Mouse (Mus musculus): ENCODE measurements around the gene Dcbld1. TPM values are rescaled to one million over a fixed set of nuclear protein-coding genes. Genes with fewer than 3 reads are reported as not detected.
"Not testable (repeated sequence)": the region's sequence is repeated elsewhere in the genome, so short reads cannot be mapped to it uniquely, and the experiment has no call there.

Dcbld1 gene
- polyA plus RNA-seq, 1 experiment: 1.2 TPM

GRCm38 (mm10) chr10:52293921-52294577, 60.6 kb downstream of the Dcbld1 start:
- WGBS: 70% methylated on average over 4 of the region's 4 CpGs
- Histone ChIP-seq H3K4me1 (replicated peaks; ENCODE audit: control insufficient read depth, insufficient read depth, low read length) (no peaks in the 10 kb centered on the region), H3K4me3 (ENCODE audit: control insufficient read depth, insufficient read depth, low read length) (no peak overlapping the region), H3K36me3 (ENCODE audit: control insufficient read depth, insufficient read depth, low read length) (no peaks in the 10 kb centered on the region), H3K27me3 (ENCODE audit: control insufficient read depth, insufficient read depth, low read length) (no peaks in the 10 kb centered on the region), H3K27ac (ENCODE audit: control insufficient read depth, insufficient read depth, low read length) (no peak overlapping the region)
- TF ChIP-seq CTCF (IDR thresholded peaks at IDR 0.05; ENCODE audit: borderline replicate concordance, control insufficient read depth, extremely low read depth, insufficient read depth, low read length, poor library complexity) (no peak), POLR2A (IDR thresholded peaks at IDR 0.05; ENCODE audit: control insufficient read depth, extremely low read depth, insufficient read depth, low read length, poor library complexity) (no peak)
- DNase-seq: no peak

GRCm38 (mm10) chr10:52295934-52296333, 62.5 kb downstream of the Dcbld1 start:
- H3K36me3 ChIP-seq (ENCODE audit: control insufficient read depth, insufficient read depth, low read length): no peaks in the 10 kb centered on the region
- no peaks in the 10 kb centered on the region for H3K4me1 ChIP-seq (replicated peaks; ENCODE audit: control insufficient read depth, insufficient read depth, low read length)
- H3K27me3 ChIP-seq (ENCODE audit: control insufficient read depth, insufficient read depth, low read length): no peaks in the 10 kb centered on the region
- 94% methylated on average over 2 of the region's 2 CpGs for WGBS
- no peak for DNase-seq
- no peak overlapping the region for H3K4me3 ChIP-seq (ENCODE audit: control insufficient read depth, insufficient read depth, low read length)
- TF ChIP-seq CTCF (IDR thresholded peaks at IDR 0.05; ENCODE audit: borderline replicate concordance, control insufficient read depth, extremely low read depth, insufficient read depth, low read length, poor library complexity): no peak
- no peak for TF ChIP-seq POLR2A (IDR thresholded peaks at IDR 0.05; ENCODE audit: control insufficient read depth, extremely low read depth, insufficient read depth, low read length, poor library complexity)
- H3K27ac ChIP-seq (ENCODE audit: control insufficient read depth, insufficient read depth, low read length): no peak overlapping the region

GRCm38 (mm10) chr10:52298568-52298967, 65.1 kb downstream of the Dcbld1 start:
- H3K4me3 ChIP-seq (ENCODE audit: control insufficient read depth, insufficient read depth, low read length); H3K4me1 ChIP-seq (replicated peaks; ENCODE audit: control insufficient read depth, insufficient read depth, low read length); H3K27me3 ChIP-seq (ENCODE audit: control insufficient read depth, insufficient read depth, low read length); DNase-seq; H3K27ac ChIP-seq (ENCODE audit: control insufficient read depth, insufficient read depth, low read length); H3K36me3 ChIP-seq (ENCODE audit: control insufficient read depth, insufficient read depth, low read length): not testable (repeated sequence)

GRCm38 (mm10) chr10:52301766-52302165, 68.3 kb downstream of the Dcbld1 start:
- WGBS: 88% methylated on average over 4 of the region's 4 CpGs
- Histone ChIP-seq H3K4me1 (replicated peaks; ENCODE audit: control insufficient read depth, insufficient read depth, low read length) (no peaks in the 10 kb centered on the region), H3K27ac (ENCODE audit: control insufficient read depth, insufficient read depth, low read length) (no peak overlapping the region), H3K36me3 (ENCODE audit: control insufficient read depth, insufficient read depth, low read length) (no peaks in the 10 kb centered on the region), H3K4me3 (ENCODE audit: control insufficient read depth, insufficient read depth, low read length) (no peak overlapping the region), H3K27me3 (ENCODE audit: control insufficient read depth, insufficient read depth, low read length) (no peaks in the 10 kb centered on the region)
- TF ChIP-seq POLR2A (IDR thresholded peaks at IDR 0.05; ENCODE audit: control insufficient read depth, extremely low read depth, insufficient read depth, low read length, poor library complexity) (no peak), CTCF (IDR thresholded peaks at IDR 0.05; ENCODE audit: borderline replicate concordance, control insufficient read depth, extremely low read depth, insufficient read depth, low read length, poor library complexity) (no peak)
- DNase-seq: no peak

GRCm38 (mm10) chr10:52302271-52302670, 68.9 kb downstream of the Dcbld1 start:
- Histone ChIP-seq H3K4me3 (ENCODE audit: control insufficient read depth, insufficient read depth, low read length) (no peak overlapping the region), H3K4me1 (replicated peaks; ENCODE audit: control insufficient read depth, insufficient read depth, low read length) (no peaks in the 10 kb centered on the region), H3K27me3 (ENCODE audit: control insufficient read depth, insufficient read depth, low read length) (no peaks in the 10 kb centered on the region), H3K36me3 (ENCODE audit: control insufficient read depth, insufficient read depth, low read length) (no peaks in the 10 kb centered on the region), H3K27ac (ENCODE audit: control insufficient read depth, insufficient read depth, low read length) (no peak overlapping the region)
- no peak for TF ChIP-seq CTCF (IDR thresholded peaks at IDR 0.05; ENCODE audit: borderline replicate concordance, control insufficient read depth, extremely low read depth, insufficient read depth, low read length, poor library complexity)
- no peak for TF ChIP-seq POLR2A (IDR thresholded peaks at IDR 0.05; ENCODE audit: control insufficient read depth, extremely low read depth, insufficient read depth, low read length, poor library complexity)
- no peak for DNase-seq

GRCm38 (mm10) chr10:52304574-52304973, 71.2 kb downstream of the Dcbld1 start:
- 93% methylated on average over 7 of the region's 7 CpGs for WGBS
- no peaks in the 10 kb centered on the region for H3K27me3 ChIP-seq (ENCODE audit: control insufficient read depth, insufficient read depth, low read length)
- no peaks in the 10 kb centered on the region for H3K4me1 ChIP-seq (replicated peaks; ENCODE audit: control insufficient read depth, insufficient read depth, low read length)
- DNase-seq: no peak
- no peaks in the 10 kb centered on the region for H3K36me3 ChIP-seq (ENCODE audit: control insufficient read depth, insufficient read depth, low read length)
- no peak for TF ChIP-seq CTCF (IDR thresholded peaks at IDR 0.05; ENCODE audit: borderline replicate concordance, control insufficient read depth, extremely low read depth, insufficient read depth, low read length, poor library complexity)
- no peak for TF ChIP-seq POLR2A (IDR thresholded peaks at IDR 0.05; ENCODE audit: control insufficient read depth, extremely low read depth, insufficient read depth, low read length, poor library complexity)
- no peak overlapping the region for H3K27ac ChIP-seq (ENCODE audit: control insufficient read depth, insufficient read depth, low read length)
- no peak overlapping the region for H3K4me3 ChIP-seq (ENCODE audit: control insufficient read depth, insufficient read depth, low read length)

- Histone ChIP-seq H3K4me3 (ENCODE audit: control insufficient read depth, insufficient read depth, low read length) (no peak overlapping the region), H3K4me1 (replicated peaks; ENCODE audit: control insufficient read depth, insufficient read depth, low read length) (no peaks in the 10 kb centered on the region), H3K36me3 (ENCODE audit: control insufficient read depth, insufficient read depth, low read length) (no peaks in the 10 kb centered on the region), H3K27me3 (ENCODE audit: control insufficient read depth, insufficient read depth, low read length) (no peaks in the 10 kb centered on the region), H3K27ac (ENCODE audit: control insufficient read depth, insufficient read depth, low read length) (no peak overlapping the region)
- DNase-seq: no peak
- 65% methylated on average over 8 of the region's 8 CpGs for WGBS
- TF ChIP-seq POLR2A (IDR thresholded peaks at IDR 0.05; ENCODE audit: control insufficient read depth, extremely low read depth, insufficient read depth, low read length, poor library complexity) (no peak), CTCF (IDR thresholded peaks at IDR 0.05; ENCODE audit: borderline replicate concordance, control insufficient read depth, extremely low read depth, insufficient read depth, low read length, poor library complexity) (no peak)
These were observed 75.8 kb downstream of the Dcbld1 start for GRCm38 (mm10) chr10:52309196-52309595.
